Mouse (Mus musculus): ENCODE results near the gene Lep. TPM values are rescaled to one million over a fixed set of nuclear protein-coding genes. Genes with fewer than 3 reads are reported as not detected.

Gene Lep
- total RNA-seq (2023) = not detected in 4 replicates

DNA sequence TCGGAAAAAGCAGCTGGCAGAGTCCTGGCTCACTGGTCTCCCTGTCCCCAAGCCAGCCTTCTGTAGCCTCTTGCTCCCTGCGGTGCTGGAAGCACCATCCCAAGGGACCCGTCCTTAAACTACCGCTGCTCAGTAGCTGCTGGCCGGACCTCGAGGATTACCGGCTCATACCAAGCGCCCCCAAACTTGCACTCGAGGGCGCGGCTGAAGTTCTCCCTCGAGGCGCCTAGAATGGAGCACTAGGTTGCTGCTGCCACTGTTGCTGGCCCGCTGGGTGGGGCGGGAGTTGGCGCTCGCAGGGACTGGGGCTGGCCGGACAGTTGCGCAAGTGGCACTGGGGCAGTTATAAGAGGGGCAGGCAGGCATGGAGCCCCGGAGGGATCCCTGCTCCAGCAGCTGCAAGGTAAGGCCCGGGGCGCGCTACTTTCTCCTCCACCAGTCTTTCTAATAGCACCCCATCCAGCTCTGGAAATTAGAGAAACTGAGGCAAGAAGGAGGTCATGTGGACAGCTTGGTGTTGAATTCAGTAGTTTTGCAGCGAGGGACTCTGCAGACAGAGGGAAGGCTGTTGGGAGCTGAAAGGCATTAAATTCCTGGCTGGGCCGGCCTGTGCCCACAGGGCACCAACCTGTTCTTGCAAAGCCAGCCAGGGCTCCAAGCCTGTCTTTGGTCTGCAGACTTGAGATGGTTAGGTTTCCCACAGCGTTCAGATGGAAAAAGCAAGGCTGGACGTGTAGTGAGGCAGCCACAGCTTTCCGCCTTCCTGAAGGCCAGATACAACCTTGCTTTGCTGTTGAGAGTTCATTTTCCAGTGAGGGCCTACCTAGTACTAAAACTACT, at the start of gene Lep:
Lep (plus strand) TSS at position 375 of the 840 bp plus-strand sequence.

Other genes with a start within 250 kb of the Lep start
- not detected in 4 replicates for gene Lrrc4, start 228.5 kb upstream of the Lep start, total RNA-seq (2023)
- 86.4 to 110 TPM (median 95.1 TPM) in 4 replicates for gene Rbm28, start 104.8 kb downstream of the Lep start, total RNA-seq (2023)
- gene Prrt4, start 119.4 kb downstream of the Lep start, total RNA-seq (2023) = 0.27 to 0.94 TPM (median 0.72 TPM) in 3 of 4 replicates, not detected in the other
- gene Impdh1, start 156.1 kb downstream of the Lep start, total RNA-seq (2023) = 58.6 to 69.6 TPM (median 64.2 TPM) in 4 replicates
- 22.2 to 28.7 TPM (median 28.1 TPM) in 4 replicates for gene Hilpda, start 212.3 kb downstream of the Lep start, total RNA-seq (2023)
- gene Fam71f2, start 219.4 kb downstream of the Lep start, total RNA-seq (2023) = 1.0 TPM in 1 of 4 replicates, not detected in the others

Data from B cell, adult 62 days (primary cell).